Mouse (Mus musculus): Measurements from ENCODE around the gene Enpp6.

- TF ChIP-seq POLR2A (IDR thresholded peaks at IDR 0.05; ENCODE audit: extremely low read depth, insufficient read depth, low read length) (no peak), CTCF (IDR thresholded peaks at IDR 0.05; ENCODE audit: low read depth, low read length) (no peak)
Measured at GRCm38 (mm10) chr8:47005676-47006075, 19.0 kb downstream of the Enpp6 start.

Measured in liver, adult 2 months (tissue).